Mouse (Mus musculus) testis, adult 2 months (tissue): ENCODE measurements around the gene Chn2.

Source experiments
- CTCF ChIP-seq: fragments of 200-500 bp; IDR thresholded peaks from 2 replicates; pipeline ENCODE4 v1.5.1; 2012; ENCODE audit warnings: low read depth, mild to moderate bottlenecking, inconsistent platforms, low read length, moderate library complexity; ENCODE audit not compliant: control insufficient read depth, insufficient read depth, insufficient replicate concordance
- POLR2A ChIP-seq: fragments of 200-500 bp; IDR thresholded peaks from 2 replicates; pipeline ENCODE4 v1.6.1; 2012; ENCODE audit warnings: low read depth, mild to moderate bottlenecking, inconsistent platforms, low read length, moderate library complexity; ENCODE audit not compliant: control insufficient read depth

DNA sequence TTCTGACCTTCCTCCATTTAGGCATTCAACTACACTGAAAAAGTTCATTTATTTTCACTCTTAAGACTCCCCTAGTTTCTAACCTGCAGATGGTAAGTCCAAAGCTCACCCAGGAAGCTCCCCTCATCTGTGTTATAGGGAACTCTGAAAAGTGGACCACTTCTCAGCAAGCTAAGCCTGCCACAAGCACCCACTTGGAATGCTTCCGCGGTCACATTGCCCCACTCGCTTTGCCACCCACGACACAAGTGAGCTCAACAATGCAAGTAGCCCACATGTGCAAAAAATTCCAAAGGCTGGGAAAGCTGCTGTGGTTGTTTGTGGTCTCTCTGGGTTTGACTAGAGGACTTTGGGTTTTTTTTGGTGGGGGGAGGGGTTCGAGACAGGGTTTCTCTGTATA, 301.8 kb downstream of the Chn2 start:
- no peak for TF ChIP-seq POLR2A
- TF ChIP-seq CTCF: no peak
